Mouse (Mus musculus) heart, embryonic 16.5 days (tissue): ENCODE results near the gene Syn3. TPM values are rescaled to one million over a fixed set of nuclear protein-coding genes. Genes with fewer than 3 reads are reported as not detected.
A peak's percentile ranks its signal among the peaks of the same experiment; 100 is the strongest.

Source experiments
- ATAC-seq: fragments of 200-750 bp; cut with Nextera tagmentation; replicated peaks from 2 replicates; pipeline ENCODE4 v1.8.0; 2017; ENCODE audit warnings: moderate number of reproducible peaks; ENCODE audit not compliant: insufficient read depth, low FRiP score; ENCODE audit errors: extremely low read depth
- H3K27ac ChIP-seq: fragments of 300-500 bp; sonication (generic); 2 replicates; pipeline ENCODE4 v1.5.1; 2014; ENCODE audit warnings: mild to moderate bottlenecking, low read length, control low read depth, moderate library complexity
- H3K27me3 ChIP-seq: fragments of 300-500 bp; sonication (generic); 2 replicates; pipeline ENCODE4 v1.6.1; 2014; ENCODE audit warnings: low read length, mixed read lengths; ENCODE audit not compliant: control insufficient read depth, insufficient read depth
- H3K36me3 ChIP-seq: fragments of 300-500 bp; sonication (generic); 2 replicates; pipeline ENCODE4 v1.6.1; 2014; ENCODE audit not compliant: control insufficient read depth, insufficient read depth
- H3K4me1 ChIP-seq: fragments of 300-500 bp; sonication (generic); 2 replicates; pipeline ENCODE4 v1.6.1; 2014; ENCODE audit warnings: low read length, mixed read lengths; ENCODE audit not compliant: control insufficient read depth, insufficient read depth
- H3K4me2 ChIP-seq: fragments of 300-500 bp; sonication (generic); 2 replicates; pipeline ENCODE4 v1.6.1; 2014; ENCODE audit warnings: low read depth, mild to moderate bottlenecking, control low read depth, low read length
- H3K4me3 ChIP-seq: fragments of 300-500 bp; sonication (generic); 2 replicates; pipeline ENCODE4 v1.5.1; 2014; ENCODE audit warnings: mild to moderate bottlenecking, control low read depth, low read length
- H3K9ac ChIP-seq: fragments of 300-500 bp; sonication (generic); 2 replicates; pipeline ENCODE4 v1.6.1; 2014; ENCODE audit warnings: low read length, control low read depth
- H3K9me3 ChIP-seq: fragments of 300-500 bp; sonication (generic); replicated peaks from 2 replicates; pipeline ENCODE4 v1.6.1; 2016; ENCODE audit warnings: low read length; ENCODE audit not compliant: control insufficient read depth
- WGBS: fragments of 180-500 bp; shearing (Covaris S2); extraction: QIAGEN DNeasy Blood & Tissue Kit; methylation state at CpG from one replicate; pipeline ENCODE4 v1.1.7; 2014; 5-methylcytosine and 5-hydroxymethylcytosine counted together
- polyA plus RNA-seq: library from polyadenylated mRNA; unstranded; fragments of >200 nt; fragmentation: Nextera tagmentation; extraction: Ambion mirVana; gene quantifications from 2 replicates; pipeline ENCODE4 v1.2.1, GENCODE M21; 2015

The Syn3 gene
- polyA plus RNA-seq, 1 experiment from 2014 or later: 0.68 TPM

DNA sequence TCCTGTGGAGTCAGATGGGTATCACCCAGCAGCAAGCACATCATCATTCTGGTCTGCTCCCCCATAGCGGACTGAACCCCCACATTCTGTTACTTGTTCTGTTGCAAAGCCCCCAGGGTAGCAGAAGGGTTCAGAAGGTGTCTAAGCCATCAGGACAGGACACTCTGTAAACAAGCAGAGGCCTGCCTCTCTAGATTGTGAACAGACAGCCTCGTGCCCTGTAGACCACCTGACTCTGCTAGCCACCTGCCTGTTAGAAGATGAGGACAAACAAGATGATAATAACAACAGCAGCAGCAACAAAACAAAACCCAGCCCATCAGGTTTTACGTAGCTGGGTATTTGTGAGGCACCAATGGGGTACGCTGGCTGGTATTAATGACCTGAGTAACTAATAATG is 156.5 kb downstream of the Syn3 start:
- Histone ChIP-seq H3K4me3 (no peak overlapping the region), H3K27ac (peak overlapping the region; percentile 95), H3K4me1 (peaks cover 80% of the 10 kb centered on the region), H3K36me3 (peaks cover 12% of the 10 kb centered on the region; the same call in 1 of the 2 replicates), H3K27me3 (no peaks in the 10 kb centered on the region), H3K4me2 (no peak overlapping the region), H3K9me3 (no peaks in the 10 kb centered on the region), H3K9ac (no peak overlapping the region)
- 83% methylated on average over 4 of the region's 4 CpGs for WGBS
- no peak for ATAC-seq

DNA sequence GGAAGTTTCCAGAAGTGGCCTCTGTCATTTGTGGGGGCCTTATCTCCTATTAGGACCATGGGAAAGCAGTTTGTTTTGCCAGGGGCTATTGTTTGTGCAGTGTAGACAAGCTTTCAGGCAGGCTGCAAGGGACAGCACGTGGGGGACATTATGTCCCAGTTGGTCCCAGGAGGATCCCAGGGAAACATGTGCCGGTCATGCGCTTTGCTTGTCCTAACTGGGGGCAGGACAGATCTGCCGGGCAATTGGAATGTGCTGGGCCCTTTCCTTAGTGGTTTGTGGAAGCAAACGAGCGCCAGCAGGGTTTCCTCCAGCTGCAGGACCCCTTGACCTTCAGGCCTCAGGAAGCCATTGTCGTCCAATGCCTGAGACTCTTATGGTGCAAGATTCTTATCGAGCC is 157.1 kb downstream of the Syn3 start:
- H3K4me1 ChIP-seq: peaks cover 86% of the 10 kb centered on the region
- peak; percentile 78 for ATAC-seq
- H3K4me2 ChIP-seq: no peak overlapping the region
- H3K9ac ChIP-seq: no peak overlapping the region
- 38% methylated on average over 8 of the region's 8 CpGs for WGBS
- no peaks in the 10 kb centered on the region for H3K27me3 ChIP-seq
- H3K27ac ChIP-seq: peak overlapping the region; percentile 95
- no peaks in the 10 kb centered on the region for H3K9me3 ChIP-seq
- peaks cover 10% of the 10 kb centered on the region; the same call in 1 of the 2 replicates for H3K36me3 ChIP-seq
- H3K4me3 ChIP-seq: no peak overlapping the region

DNA sequence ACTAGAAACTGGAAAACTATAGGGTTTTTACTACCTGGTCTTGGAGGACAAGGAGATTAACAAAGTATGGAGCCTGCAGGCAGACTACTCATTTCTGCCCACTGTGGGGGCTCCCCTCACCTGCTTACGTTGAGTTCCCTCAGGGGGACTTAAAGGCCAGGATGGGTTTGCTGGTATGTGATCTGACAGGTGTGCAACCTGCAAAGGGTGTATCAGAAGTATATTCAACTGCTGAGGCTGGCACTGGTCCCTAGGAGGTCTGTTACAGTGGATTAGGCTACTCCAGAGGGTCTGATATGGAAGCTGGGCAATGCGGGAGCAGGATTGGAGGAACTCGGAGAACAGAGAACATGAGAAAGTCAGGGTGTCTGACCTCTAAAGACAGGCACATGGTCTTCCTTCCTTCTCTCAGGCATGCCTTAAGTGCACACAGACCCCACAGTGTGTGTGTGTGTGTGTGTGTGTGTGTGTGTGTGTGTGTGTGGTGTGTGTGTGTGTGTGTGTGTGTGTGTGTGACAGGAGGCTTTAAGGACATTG is 157.6 kb downstream of the Syn3 start:
- Histone ChIP-seq H3K4me3 (no peak overlapping the region), H3K27me3 (no peaks in the 10 kb centered on the region), H3K9ac (no peak overlapping the region), H3K4me1 (peaks cover 89% of the 10 kb centered on the region), H3K4me2 (no peak overlapping the region), H3K36me3 (peaks cover 10% of the 10 kb centered on the region; the same call in 1 of the 2 replicates), H3K9me3 (no peaks in the 10 kb centered on the region), H3K27ac (peak overlapping the region; percentile 95)
- 48% methylated on average over 3 of the region's 3 CpGs for WGBS
- no peak for ATAC-seq

DNA sequence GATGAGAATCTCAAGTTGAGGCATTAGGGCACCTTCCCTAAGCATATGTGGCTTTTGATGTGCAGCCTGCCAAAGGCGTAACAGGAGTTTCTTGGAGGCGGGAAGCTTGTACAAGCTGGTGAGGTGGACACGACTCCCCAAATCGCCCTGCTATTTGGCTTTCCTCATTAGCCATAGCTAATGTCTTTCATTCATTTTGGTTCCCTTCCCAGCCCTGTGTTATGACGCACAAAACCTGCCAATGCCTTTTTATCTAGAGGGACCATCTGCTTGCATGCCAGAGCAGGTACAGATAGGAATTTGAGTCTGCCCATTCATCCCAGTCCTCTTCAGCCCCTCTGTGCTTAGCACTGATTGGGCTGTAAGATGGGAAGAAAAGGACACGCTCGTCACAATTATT is 158.3 kb downstream of the Syn3 start:
- Histone ChIP-seq H3K9ac (peak overlapping the region; percentile 54; the same call in 1 of the 2 replicates), H3K4me3 (no peak overlapping the region), H3K36me3 (peaks cover 10% of the 10 kb centered on the region; the same call in 1 of the 2 replicates), H3K4me1 (peaks cover 87% of the 10 kb centered on the region), H3K27ac (peak overlapping the region; percentile 95), H3K9me3 (no peaks in the 10 kb centered on the region), H3K4me2 (peak overlapping the region; percentile 26; the same call in 1 of the 2 replicates), H3K27me3 (no peaks in the 10 kb centered on the region)
- no peak for ATAC-seq
- 81% methylated on average over 7 of the region's 7 CpGs for whole genome bisulfite sequencing

DNA sequence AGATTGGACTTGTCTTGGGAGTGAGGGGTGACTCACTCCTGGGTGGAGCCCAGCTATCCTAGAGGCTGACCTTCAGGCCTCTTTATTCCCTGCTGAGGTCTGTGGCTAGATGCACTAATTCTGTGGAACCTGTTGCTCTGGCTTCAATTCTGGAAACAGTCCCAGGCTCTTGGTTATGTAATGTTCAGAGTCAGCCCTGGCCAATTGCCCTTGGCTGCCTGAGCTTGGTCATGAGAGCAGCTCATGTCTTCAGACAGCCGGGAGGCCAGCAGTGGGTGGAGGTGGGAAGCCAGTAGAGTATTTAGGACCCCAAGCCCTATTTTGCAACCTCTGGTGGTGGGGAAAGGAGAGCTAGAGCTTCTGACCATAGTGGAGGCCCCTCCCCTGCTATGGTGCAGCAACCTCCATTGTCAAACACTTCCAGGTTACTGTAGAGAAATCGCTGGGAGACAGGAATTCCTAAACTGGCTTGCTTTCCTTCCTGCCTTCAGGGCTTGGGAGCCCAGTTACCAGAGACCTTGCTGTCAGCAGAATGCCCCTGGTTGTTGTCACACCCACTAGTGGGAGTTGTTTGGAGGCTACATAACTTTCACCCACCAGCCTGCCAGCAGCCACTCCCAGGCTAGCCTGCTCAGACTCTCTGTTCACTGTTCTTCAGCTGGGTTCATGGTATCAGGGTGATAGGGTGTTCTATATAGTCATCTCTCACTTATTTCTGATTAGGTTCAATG is 158.9 kb downstream of the Syn3 start:
- H3K36me3 ChIP-seq: peaks cover 10% of the 10 kb centered on the region; the same call in 1 of the 2 replicates
- no peaks in the 10 kb centered on the region for H3K27me3 ChIP-seq
- peak; percentile 66 for ATAC-seq
- WGBS: 11% methylated on average over 2 of the region's 2 CpGs
- no peak overlapping the region for H3K4me3 ChIP-seq
- H3K4me2 ChIP-seq: peak overlapping the region; percentile 26
- H3K4me1 ChIP-seq: peaks cover 87% of the 10 kb centered on the region
- H3K27ac ChIP-seq: peak overlapping the region; percentile 95
- H3K9me3 ChIP-seq: no peaks in the 10 kb centered on the region
- peak overlapping the region; percentile 54 for H3K9ac ChIP-seq

DNA sequence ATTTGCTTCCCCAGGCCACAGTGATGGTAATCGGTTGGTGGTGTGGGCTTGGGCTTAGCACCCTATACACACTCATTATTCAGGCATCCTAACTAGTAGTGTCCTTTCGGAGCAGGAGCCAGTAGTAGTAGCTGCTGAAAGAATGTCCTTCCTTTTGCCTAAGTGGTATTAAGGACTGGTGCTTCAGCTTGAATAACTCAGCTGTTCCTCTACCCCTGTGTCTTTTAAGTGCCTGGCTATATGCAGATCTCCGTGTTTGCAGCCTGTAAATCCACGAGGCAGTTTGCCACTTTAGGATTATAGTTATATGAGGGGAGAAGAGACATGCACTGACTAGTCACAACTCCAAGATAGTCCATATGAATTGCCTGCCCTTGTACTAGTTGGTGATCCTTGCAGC is 159.6 kb downstream of the Syn3 start:
- no peak overlapping the region for H3K4me2 ChIP-seq
- 49% methylated on average over 4 of the region's 4 CpGs for WGBS
- no peak overlapping the region for H3K4me3 ChIP-seq
- peaks cover 3% of the 10 kb centered on the region; the same call in 1 of the 2 replicates for H3K36me3 ChIP-seq
- H3K4me1 ChIP-seq: peaks cover 84% of the 10 kb centered on the region
- H3K27ac ChIP-seq: peak overlapping the region; percentile 95
- no peaks in the 10 kb centered on the region for H3K27me3 ChIP-seq
- H3K9me3 ChIP-seq: no peaks in the 10 kb centered on the region
- ATAC-seq: no peak
- H3K9ac ChIP-seq: no peak overlapping the region

DNA sequence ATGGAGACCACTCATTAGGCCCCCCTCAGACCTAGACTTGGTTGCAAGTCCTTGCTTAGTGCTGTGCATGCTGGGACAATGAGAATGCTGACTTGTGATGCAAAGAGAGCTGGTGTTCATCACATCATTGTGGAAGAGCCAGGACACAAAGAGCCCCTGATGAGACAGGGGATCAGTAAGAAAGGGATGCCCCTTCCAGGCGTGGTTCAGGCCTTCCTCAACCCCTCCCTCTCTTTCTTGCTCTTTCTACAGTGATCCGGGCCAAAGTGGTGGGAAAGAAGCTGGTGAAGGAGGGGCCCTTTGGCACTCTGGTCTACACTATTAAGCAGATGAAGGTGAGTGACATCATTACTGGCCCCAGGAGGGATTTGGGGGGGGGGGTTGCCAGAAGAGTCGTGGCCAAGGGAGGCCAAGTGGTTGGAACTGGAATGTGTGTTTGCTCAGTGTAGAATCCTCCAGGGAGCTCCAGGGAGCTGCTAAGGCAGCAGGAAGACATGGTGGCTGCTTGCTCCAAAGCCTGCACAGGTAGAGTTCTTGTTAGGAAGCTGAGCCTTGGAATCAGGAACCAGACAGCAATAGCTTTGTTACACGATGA is 160.5 kb downstream of the Syn3 start:
- H3K4me3 ChIP-seq: no peak overlapping the region
- WGBS: 65% methylated on average over 4 of the region's 4 CpGs
- H3K36me3 ChIP-seq: no peaks in the 10 kb centered on the region
- no peak for ATAC-seq
- no peaks in the 10 kb centered on the region for H3K27me3 ChIP-seq
- H3K4me1 ChIP-seq: peaks cover 75% of the 10 kb centered on the region
- H3K27ac ChIP-seq: no peak overlapping the region
- no peaks in the 10 kb centered on the region for H3K9me3 ChIP-seq
- no peak overlapping the region for H3K9ac ChIP-seq
- no peak overlapping the region for H3K4me2 ChIP-seq

DNA sequence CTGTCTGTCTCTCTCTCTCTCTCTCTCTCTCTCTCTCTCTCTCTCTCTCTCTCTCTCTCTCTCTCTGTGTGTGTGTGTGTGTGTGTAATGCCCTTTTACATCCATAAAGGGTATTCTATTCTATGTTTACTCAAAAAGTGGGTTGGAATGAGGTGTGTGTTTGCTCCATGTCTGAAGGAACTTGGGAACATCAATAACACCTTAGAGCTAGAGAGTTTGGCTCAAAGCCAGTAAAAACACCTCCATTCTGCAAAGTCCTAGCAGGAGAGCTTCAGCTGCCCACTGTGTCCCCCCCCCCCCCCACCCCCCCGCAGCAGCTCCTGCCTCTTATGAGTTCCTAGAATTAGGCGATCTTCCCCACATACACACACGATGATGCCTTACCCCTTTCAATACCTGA is 161.5 kb downstream of the Syn3 start:
- Histone ChIP-seq H3K27ac (no peak overlapping the region), H3K4me2 (no peak overlapping the region)
- ATAC-seq: no peak

DNA sequence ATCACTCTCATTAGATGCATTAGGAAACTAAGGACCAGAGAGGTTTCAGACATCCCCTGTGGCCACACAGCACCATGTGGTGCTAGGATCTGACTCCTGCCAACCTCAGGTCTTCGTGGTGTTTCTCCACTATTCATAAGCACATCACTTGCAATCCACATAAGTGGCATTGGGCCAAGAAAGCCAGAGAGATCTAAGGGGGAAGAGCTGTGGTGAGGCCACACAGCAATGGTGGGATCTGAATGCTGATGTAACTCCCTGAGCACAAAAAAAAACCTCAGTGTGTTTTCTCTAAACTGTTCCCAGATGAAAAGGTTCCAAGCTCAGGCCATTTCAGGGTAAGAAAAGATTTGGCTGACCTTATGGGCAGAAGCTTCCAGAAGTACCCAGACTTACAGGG is 162.2 kb downstream of the Syn3 start:
- WGBS: 21% methylated on average over 1 of the region's 1 CpGs
- H3K4me2 ChIP-seq: no peak overlapping the region
- H3K9me3 ChIP-seq: no peaks in the 10 kb centered on the region
- H3K36me3 ChIP-seq: no peaks in the 10 kb centered on the region
- H3K4me1 ChIP-seq: peaks cover 75% of the 10 kb centered on the region
- H3K9ac ChIP-seq: no peak overlapping the region
- H3K27ac ChIP-seq: 0 out of 2 replicates have a peak overlapping the region, but pooled peaks have one; percentile 4
- no peak for ATAC-seq
- no peak overlapping the region for H3K4me3 ChIP-seq
- no peaks in the 10 kb centered on the region for H3K27me3 ChIP-seq

More for the DNA sequence above, 161.5 kb downstream of the Syn3 start:
- Histone ChIP-seq H3K36me3 (no peaks in the 10 kb centered on the region), H3K4me1 (peaks cover 75% of the 10 kb centered on the region), H3K27me3 (no peaks in the 10 kb centered on the region), H3K4me3 (no peak overlapping the region), H3K9ac (no peak overlapping the region), H3K9me3 (no peaks in the 10 kb centered on the region)
- WGBS: 34% methylated on average over 3 of the region's 3 CpGs
